Mouse (Mus musculus) liver, postnatal 0 days (tissue): Measurements from ENCODE around the gene 3100002H09Rik. TPM values are rescaled to one million over a fixed set of nuclear protein-coding genes. Genes with fewer than 3 reads are reported as not detected.

Source experiments
- ATAC-seq: fragments of 200-750 bp; cut with Nextera tagmentation; 2 replicates; pipeline ENCODE4 v1.8.0; 2017; ENCODE audit warnings: mild to moderate bottlenecking, moderate library complexity
- DNase-seq: peaks from one replicate; pipeline ENCODE4 v3.0.0-alpha.2; 2016
- H3K27ac ChIP-seq: fragments of 300-500 bp; sonication (generic); 2 replicates; pipeline ENCODE4 v1.5.1; 2014; ENCODE audit warnings: antibody characterized with exemption, moderate library complexity, mild to moderate bottlenecking, low read depth
- H3K27me3 ChIP-seq: fragments of 300-500 bp; sonication (generic); 2 replicates; pipeline ENCODE4 v1.6.1; 2014; ENCODE audit warnings: low read length, control low read depth, mixed read lengths; ENCODE audit not compliant: insufficient read depth
- H3K36me3 ChIP-seq: fragments of 300-500 bp; sonication (generic); replicated peaks from 2 replicates; pipeline ENCODE4 v1.6.1; 2014; ENCODE audit warnings: mild to moderate bottlenecking, control low read depth, low read length, moderate library complexity, mixed read lengths; ENCODE audit not compliant: insufficient read depth
- H3K4me1 ChIP-seq: fragments of 300-500 bp; sonication (generic); 2 replicates; pipeline ENCODE4 v1.6.1; 2014; ENCODE audit warnings: antibody characterized with exemption, mild to moderate bottlenecking, control low read depth; ENCODE audit not compliant: insufficient read depth
- H3K4me2 ChIP-seq: fragments of 300-500 bp; sonication (generic); 2 replicates; pipeline ENCODE4 v1.6.1; 2014; ENCODE audit warnings: low read depth, mild to moderate bottlenecking, low read length, moderate library complexity, mixed read lengths
- H3K4me3 ChIP-seq: fragments of 300-500 bp; sonication (generic); 2 replicates; pipeline ENCODE4 v1.5.1; 2014; ENCODE audit warnings: low read depth, low read length
- H3K9ac ChIP-seq: fragments of 300-500 bp; sonication (generic); replicated peaks from 2 replicates; pipeline ENCODE4 v1.6.1; 2014; ENCODE audit warnings: mild to moderate bottlenecking, moderate library complexity
- H3K9me3 ChIP-seq: fragments of 300-500 bp; sonication (generic); 2 replicates; pipeline ENCODE4 v1.6.1; 2016; ENCODE audit warnings: mild to moderate bottlenecking, control low read depth, low read length, mixed read lengths
- CTCF ChIP-seq: sonication (generic); IDR thresholded peaks from 2 replicates; pipeline ENCODE4 v1.5.1; 2016; ENCODE audit warnings: antibody characterized with exemption, low read depth
- EP300 ChIP-seq: IDR thresholded peaks from 2 replicates; pipeline ENCODE4 v1.6.1; 2016; ENCODE audit warnings: antibody characterized with exemption, low read depth, mild to moderate bottlenecking
- WGBS: fragments of 180-500 bp; shearing (Covaris S2); extraction: QIAGEN DNeasy Blood & Tissue Kit; methylation state at CpG from one replicate; pipeline ENCODE4 v1.1.7; 2014; ENCODE audit not compliant: insufficient replicate concordance; 5-methylcytosine and 5-hydroxymethylcytosine counted together
- polyA plus RNA-seq: library from polyadenylated mRNA; unstranded; fragments of >200 nt; fragmentation: Nextera tagmentation; extraction: Ambion mirVana; gene quantifications from 2 replicates; pipeline ENCODE4 v1.2.1, GENCODE M21; 2015

3100002H09Rik gene
- polyA plus RNA-seq, 1 experiment from 2014 or later = not detected

GRCm38 (mm10) chr4:124562721-124563120, 47.9 kb downstream of the 3100002H09Rik start:
- Histone ChIP-seq H3K4me1 (no peaks in the 10 kb centered on the region), H3K9me3 (no peaks in the 10 kb centered on the region), H3K27ac (no peak overlapping the region), H3K36me3 (no peaks in the 10 kb centered on the region), H3K27me3 (no peaks in the 10 kb centered on the region), H3K9ac (no peak overlapping the region), H3K4me2 (no peak overlapping the region), H3K4me3 (no peak overlapping the region)
- DNase-seq (no peak), ATAC-seq (no peak)
- 59% methylated on average over 7 of the region's 7 CpGs for WGBS
- TF ChIP-seq CTCF (no peak), EP300 (no peak)

Other genes with a start within 250 kb of the 3100002H09Rik start
- gene Pou3f1, start 46.0 kb upstream of the 3100002H09Rik start, polyA plus RNA-seq = not detected in 2 replicates
- gene Utp11, start 82.8 kb upstream of the 3100002H09Rik start, polyA plus RNA-seq = 20.1 and 21.6 TPM in 2 replicates
- gene Fhl3, start 89.9 kb upstream of the 3100002H09Rik start, polyA plus RNA-seq = 2.5 and 2.7 TPM in 2 replicates
- 37.1 and 37.2 TPM in 2 replicates for gene Sf3a3, start 104.0 kb upstream of the 3100002H09Rik start, polyA plus RNA-seq
- 15.5 and 19.5 TPM in 2 replicates for gene Inpp5b, start 131.0 kb upstream of the 3100002H09Rik start, polyA plus RNA-seq
- 9.1 and 9.8 TPM in 2 replicates for gene Mtf1, start 191.3 kb upstream of the 3100002H09Rik start, polyA plus RNA-seq
- gene Yrdc, start 239.9 kb upstream of the 3100002H09Rik start, polyA plus RNA-seq = 15.4 and 18.4 TPM in 2 replicates
- gene 1110065P20Rik, start 240.4 kb upstream of the 3100002H09Rik start, polyA plus RNA-seq = 19.1 and 23.8 TPM in 2 replicates